Mouse (Mus musculus) embryo, embryonic 11.5 days (tissue): ENCODE measurements around the gene Letmd1.
"Not testable (repeated sequence)": the region's sequence is repeated elsewhere in the genome, so short reads cannot be mapped to it uniquely, and the experiment has no call there.

Source experiments
- DNase-seq: peaks from one replicate; pipeline ENCODE4 v3.0.0-alpha.2; 2012; ENCODE audit warnings: low read depth, low spot score

Letmd1 gene

DNA sequence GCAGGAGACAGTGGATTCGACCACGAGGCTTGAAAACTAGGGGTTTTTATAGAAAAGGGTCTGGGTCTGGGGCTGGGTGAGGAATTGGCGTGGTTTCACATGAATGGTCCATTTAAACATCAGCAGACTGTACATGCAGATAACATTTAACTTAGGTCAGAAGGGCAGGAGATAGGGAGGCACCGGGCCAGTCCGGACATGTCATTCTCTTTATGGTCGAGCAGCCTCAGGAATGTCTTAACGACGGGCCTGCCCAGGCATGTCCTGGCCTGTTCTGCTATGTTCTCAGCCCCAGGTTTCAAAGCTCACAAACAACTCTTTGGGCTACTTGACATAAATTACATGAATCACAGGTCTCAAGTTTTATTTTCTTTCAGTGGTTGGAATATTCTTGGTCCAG lies 30.7 kb downstream of the Letmd1 start:
- DNase-seq = not testable (repeated sequence)

DNA sequence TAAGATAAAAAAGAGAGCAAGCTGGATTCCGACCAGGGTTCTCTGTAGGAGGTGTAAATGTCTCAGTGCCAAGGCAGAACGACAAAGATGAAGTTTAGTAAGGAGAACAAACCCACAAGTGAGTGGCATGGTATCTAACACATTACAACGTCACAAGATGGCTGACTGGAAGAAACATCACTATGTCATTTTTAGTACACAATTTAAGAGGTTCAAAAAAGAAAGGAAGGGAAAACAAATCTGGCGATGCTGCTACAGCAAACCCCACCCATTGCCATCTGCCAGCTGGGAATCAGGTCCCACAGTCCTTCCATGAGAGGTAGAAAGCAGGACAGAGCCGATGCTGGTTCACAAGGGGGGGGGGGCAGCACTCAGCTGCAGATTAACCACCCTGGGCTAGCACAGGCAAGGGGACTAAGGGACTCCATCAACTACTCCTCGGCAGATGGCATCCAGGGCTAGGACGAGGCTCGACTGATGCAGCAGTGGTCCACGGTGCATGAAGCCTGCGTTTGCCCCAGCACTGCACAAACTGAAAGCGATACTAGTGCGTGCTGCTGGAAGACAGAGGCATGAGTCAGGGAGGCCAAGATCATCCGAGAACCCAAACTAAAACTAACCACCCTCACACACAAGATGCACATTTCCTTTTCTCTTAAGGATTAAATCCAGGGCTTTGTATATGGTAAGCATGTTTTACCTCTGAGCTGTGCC lies 39.8 kb downstream of the Letmd1 start:
- no peak for DNase-seq

DNA sequence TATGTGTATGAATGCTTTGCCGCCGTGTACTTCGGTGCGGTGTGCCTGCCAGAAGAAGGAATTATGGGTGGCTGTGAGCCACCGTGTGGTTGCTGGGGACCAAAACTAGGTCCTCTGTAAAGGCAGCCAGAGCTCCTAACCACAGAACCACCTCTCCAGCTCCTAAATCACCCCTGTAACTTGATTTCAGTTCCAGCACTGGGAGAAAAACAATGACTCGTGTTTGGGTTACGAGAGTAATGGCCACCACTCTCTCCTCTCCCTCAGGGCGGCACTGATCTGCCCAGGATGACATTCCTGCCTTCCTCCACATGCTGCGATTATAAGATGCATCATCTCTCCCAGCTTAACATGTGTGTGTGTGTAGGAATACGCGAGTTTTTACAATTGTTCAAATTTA lies 41.2 kb downstream of the Letmd1 start:
- DNase-seq = no peak

DNA sequence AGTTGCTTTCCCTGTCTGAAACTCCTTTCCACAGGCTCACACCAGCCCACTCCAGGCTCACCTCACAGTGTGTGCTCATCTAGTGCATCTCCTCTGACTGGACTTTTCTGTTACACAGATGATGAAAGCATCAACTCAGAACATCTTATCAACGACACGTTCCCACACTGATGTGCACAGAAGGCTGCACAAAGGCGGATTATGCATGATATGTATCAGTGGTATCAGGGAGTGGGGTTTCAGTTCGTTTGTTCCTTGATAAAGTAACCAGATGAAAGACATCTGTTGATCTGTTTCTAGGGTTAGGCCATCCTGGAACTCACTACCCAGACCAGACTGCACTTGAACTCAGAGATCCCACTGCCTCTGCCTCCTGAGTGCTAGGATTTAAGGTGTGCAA lies 44.6 kb downstream of the Letmd1 start:
- no peak for DNase-seq

DNA sequence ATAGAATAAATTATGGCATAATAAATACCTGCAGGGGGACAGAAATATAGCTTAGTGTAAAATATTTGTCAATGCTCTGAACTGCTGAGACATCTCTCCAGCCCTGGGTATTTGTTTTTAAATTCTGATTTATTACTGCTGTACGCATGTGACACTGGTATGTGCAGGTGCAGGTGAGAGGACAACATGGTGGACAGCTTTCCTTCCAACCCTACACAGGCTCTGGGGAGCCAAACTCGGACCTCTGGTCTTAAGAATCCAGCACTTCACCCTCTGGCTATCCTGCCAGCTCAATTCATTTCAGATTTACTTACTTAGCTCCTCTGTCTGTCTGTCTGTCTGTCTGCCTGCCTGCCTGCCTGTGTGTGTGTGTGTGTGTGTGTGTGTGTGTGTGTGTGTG lies 46.3 kb downstream of the Letmd1 start:
- DNase-seq = no peak

DNA sequence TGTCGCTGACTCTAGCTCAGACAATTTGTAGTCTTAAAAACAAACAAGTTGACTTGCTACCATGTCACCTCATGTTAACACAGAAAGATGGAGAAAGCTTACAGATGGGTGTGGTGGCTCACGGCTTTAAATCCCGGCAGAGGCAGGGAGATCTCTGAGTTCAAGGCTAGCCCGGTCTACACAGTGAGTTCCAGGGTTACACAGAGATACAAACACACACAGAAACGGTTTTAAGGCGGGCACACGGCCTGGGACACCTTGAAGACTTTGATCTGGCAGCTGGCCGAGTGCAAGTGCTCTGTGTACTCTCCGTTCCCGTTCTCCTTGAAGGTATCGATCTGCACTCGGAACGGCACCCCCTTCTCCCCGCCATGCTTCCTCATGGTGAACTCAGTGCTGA lies 51.5 kb downstream of the Letmd1 start:
- no peak for DNase-seq

DNA sequence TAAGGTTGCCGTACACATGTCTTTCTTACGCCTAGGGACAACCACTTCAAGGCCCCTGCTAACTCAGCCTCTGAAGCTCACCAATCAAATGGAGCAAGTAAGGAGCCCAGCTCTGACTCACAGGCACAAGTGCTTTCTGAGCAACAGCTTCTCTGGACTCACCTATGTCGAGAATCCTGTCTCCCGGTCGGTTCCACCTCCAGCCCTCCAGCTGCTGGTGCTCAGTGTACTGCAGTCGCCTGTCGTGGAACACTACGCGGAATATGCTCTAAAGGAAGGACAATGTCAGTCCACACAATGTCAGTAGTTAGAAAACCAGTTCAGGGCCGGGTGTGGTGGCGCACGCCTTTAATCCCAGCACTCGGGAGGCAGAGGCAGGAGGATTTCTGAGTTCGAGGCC lies 56.6 kb downstream of the Letmd1 start:
- no peak for DNase-seq

DNA sequence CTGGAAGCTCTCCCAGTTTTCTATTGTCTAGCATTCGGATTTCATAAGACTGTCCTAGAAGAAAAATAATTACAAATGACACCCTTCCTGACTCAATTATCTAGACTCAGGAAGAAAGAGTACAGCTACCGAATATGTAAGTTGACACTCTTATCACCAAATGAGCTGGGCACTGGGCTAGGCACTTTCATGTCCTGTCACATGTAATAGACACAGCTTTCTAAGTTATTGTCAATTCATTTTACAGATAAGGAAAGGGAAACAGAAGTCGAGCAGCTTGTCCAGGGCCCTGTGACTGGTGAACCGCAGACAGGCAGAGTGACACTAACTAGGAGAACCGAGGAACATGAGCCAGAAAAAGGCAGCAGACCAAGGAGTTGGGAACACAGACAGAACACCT lies 59.1 kb downstream of the Letmd1 start:
- no peak for DNase-seq
